Mouse (Mus musculus): ENCODE results near the gene Olfr1002. TPM values are rescaled to one million over a fixed set of nuclear protein-coding genes. Genes with fewer than 3 reads are reported as not detected.
"Not testable (repeated sequence)": the region's sequence is repeated elsewhere in the genome, so short reads cannot be mapped to it uniquely, and the experiment has no call there.

Gene Olfr1002
- polyA plus RNA-seq (2012; rRNA removed): not detected in 2 replicates

GRCm38 (mm10) chr2:85650604-85651003 is at the start of gene Olfr1002:
Olfr1002 (minus strand) TSS chr2:85650704.
- Histone ChIP-seq H3K4me3 (ENCODE audit: insufficient read depth, low read depth, low read length) (no peak within 1 kb of the TSS), H3K36me3 (ENCODE audit: control insufficient read depth, insufficient read depth, low read length) (no peaks in the 10 kb centered on the region), H3K4me1 (ENCODE audit: control insufficient read depth, insufficient read depth, low read length) (no peaks in the 10 kb centered on the region), H3K27ac (ENCODE audit: insufficient read depth, low read depth, low read length) (no peak within 1 kb of the TSS), H3K27me3 (replicated peaks; ENCODE audit: control insufficient read depth, insufficient read depth, low read length) (no peaks in the 10 kb centered on the region)
- TF ChIP-seq POLR2A (IDR thresholded peaks at IDR 0.05; ENCODE audit: low read depth, low read length) (no peak), CTCF (conservative IDR thresholded peaks at IDR 0.05; ENCODE audit: insufficient read depth, insufficient read length, low read depth, low read length) (no peak)
- 80% methylated on average over 1 of the region's 1 CpGs for WGBS
- DNase-seq: no peak

- TF ChIP-seq POLR2A (IDR thresholded peaks at IDR 0.05; ENCODE audit: low read depth, low read length): no peak
Observed at GRCm38 (mm10) chr2:85689131-85689530, 38.6 kb upstream of the Olfr1002 start, which contains the start of gene Olfr1008. Olfr1008 (plus strand) TSS chr2:85689431.

GRCm38 (mm10) chr2:85678667-85679066 is 28.2 kb upstream of the Olfr1002 start, which contains the start of gene Olfr1006:
Olfr1006 (minus strand) TSS chr2:85678767.
- H3K4me1 ChIP-seq (ENCODE audit: control insufficient read depth, insufficient read depth, low read length): no peaks in the 10 kb centered on the region
- no peaks in the 10 kb centered on the region for H3K36me3 ChIP-seq (ENCODE audit: control insufficient read depth, insufficient read depth, low read length)
- H3K27ac ChIP-seq (ENCODE audit: insufficient read depth, low read depth, low read length): no peak within 1 kb of the TSS
- H3K27me3 ChIP-seq (replicated peaks; ENCODE audit: control insufficient read depth, insufficient read depth, low read length): no peaks in the 10 kb centered on the region
- H3K4me3 ChIP-seq (ENCODE audit: insufficient read depth, low read depth, low read length): no peak within 1 kb of the TSS
- no peak for TF ChIP-seq CTCF (conservative IDR thresholded peaks at IDR 0.05; ENCODE audit: insufficient read depth, insufficient read length, low read depth, low read length)
- no peak for TF ChIP-seq POLR2A (IDR thresholded peaks at IDR 0.05; ENCODE audit: low read depth, low read length)
- DNase-seq: no peak

More at GRCm38 (mm10) chr2:85689131-85689530, 38.6 kb upstream of the Olfr1002 start, which contains the start of gene Olfr1008:
- Histone ChIP-seq H3K36me3 (ENCODE audit: control insufficient read depth, insufficient read depth, low read length) (no peaks in the 10 kb centered on the region), H3K27ac (ENCODE audit: insufficient read depth, low read depth, low read length) (no peak within 1 kb of the TSS), H3K27me3 (replicated peaks; ENCODE audit: control insufficient read depth, insufficient read depth, low read length) (no peaks in the 10 kb centered on the region), H3K4me3 (ENCODE audit: insufficient read depth, low read depth, low read length) (no peak within 1 kb of the TSS), H3K4me1 (ENCODE audit: control insufficient read depth, insufficient read depth, low read length) (no peaks in the 10 kb centered on the region)
- DNase-seq: no peak

GRCm38 (mm10) chr2:85664355-85664754 is 13.9 kb upstream of the Olfr1002 start, which contains the start of gene Olfr154:
Olfr154 (minus strand) TSS chr2:85664455.
- not testable (repeated sequence) for H3K4me1 ChIP-seq (ENCODE audit: control insufficient read depth, insufficient read depth, low read length); H3K36me3 ChIP-seq (ENCODE audit: control insufficient read depth, insufficient read depth, low read length); DNase-seq

GRCm38 (mm10) chr2:85611803-85612202 is 38.7 kb downstream of the Olfr1002 start, which contains the start of gene Olfr1000:
Olfr1000 (minus strand) TSS chr2:85611903.
- no peak within 1 kb of the TSS for H3K27ac ChIP-seq (ENCODE audit: insufficient read depth, low read depth, low read length)
- no peaks in the 10 kb centered on the region for H3K27me3 ChIP-seq (replicated peaks; ENCODE audit: control insufficient read depth, insufficient read depth, low read length)
- TF ChIP-seq CTCF (conservative IDR thresholded peaks at IDR 0.05; ENCODE audit: insufficient read depth, insufficient read length, low read depth, low read length): no peak
- no peak for TF ChIP-seq POLR2A (IDR thresholded peaks at IDR 0.05; ENCODE audit: low read depth, low read length)
- no peaks in the 10 kb centered on the region for H3K4me1 ChIP-seq (ENCODE audit: control insufficient read depth, insufficient read depth, low read length)
- H3K4me3 ChIP-seq (ENCODE audit: insufficient read depth, low read depth, low read length): no peak within 1 kb of the TSS
- no peak for DNase-seq
- H3K36me3 ChIP-seq (ENCODE audit: control insufficient read depth, insufficient read depth, low read length): no peaks in the 10 kb centered on the region
- 67% methylated on average over 1 of the region's 1 CpGs for WGBS

More at GRCm38 (mm10) chr2:85664355-85664754, 13.9 kb upstream of the Olfr1002 start, which contains the start of gene Olfr154:
- not testable (repeated sequence) for H3K4me3 ChIP-seq (ENCODE audit: insufficient read depth, low read depth, low read length); H3K27ac ChIP-seq (ENCODE audit: insufficient read depth, low read depth, low read length); H3K27me3 ChIP-seq (replicated peaks; ENCODE audit: control insufficient read depth, insufficient read depth, low read length)

Other genes with a start within 250 kb of the Olfr1002 start
- not detected in 2 replicates for gene Olfr992, start 241.2 kb downstream of the Olfr1002 start, polyA plus RNA-seq (2012; rRNA removed)
- gene Olfr993, start 235.8 kb downstream of the Olfr1002 start, polyA plus RNA-seq (2012; rRNA removed): not detected in 2 replicates
- not detected in 2 replicates for gene Olfr994, start 214.3 kb downstream of the Olfr1002 start, polyA plus RNA-seq (2012; rRNA removed)
- not detected in 2 replicates for gene Olfr995, start 207.1 kb downstream of the Olfr1002 start, polyA plus RNA-seq (2012; rRNA removed)
- gene 4833423E24Rik, start 131.7 kb downstream of the Olfr1002 start, polyA plus RNA-seq (2012; rRNA removed): not detected in 2 replicates
- gene Olfr996, start 71.5 kb downstream of the Olfr1002 start, polyA plus RNA-seq (2012; rRNA removed): not detected in 2 replicates
- gene Olfr998, start 61.8 kb downstream of the Olfr1002 start, polyA plus RNA-seq (2012; rRNA removed): not detected in 2 replicates
- gene Olfr1000, start 38.8 kb downstream of the Olfr1002 start, polyA plus RNA-seq (2012; rRNA removed): not detected in 2 replicates
- gene Olfr154, start 13.8 kb upstream of the Olfr1002 start, polyA plus RNA-seq (2012; rRNA removed): not detected in 2 replicates
- not detected in 2 replicates for gene Olfr1006, start 28.1 kb upstream of the Olfr1002 start, polyA plus RNA-seq (2012; rRNA removed)
- not detected in 2 replicates for gene Olfr1008, start 38.7 kb upstream of the Olfr1002 start, polyA plus RNA-seq (2012; rRNA removed)
- gene Olfr1009, start 64.7 kb upstream of the Olfr1002 start, polyA plus RNA-seq (2012; rRNA removed): not detected in 2 replicates
- not detected in 2 replicates for gene Olfr1012, start 112.1 kb upstream of the Olfr1002 start, polyA plus RNA-seq (2012; rRNA removed)
- not detected in 2 replicates for gene Olfr1013, start 116.4 kb upstream of the Olfr1002 start, polyA plus RNA-seq (2012; rRNA removed)
- gene Olfr1014, start 122.0 kb upstream of the Olfr1002 start, polyA plus RNA-seq (2012; rRNA removed): not detected in 2 replicates
- gene Olfr1015, start 131.3 kb upstream of the Olfr1002 start, polyA plus RNA-seq (2012; rRNA removed): not detected in 2 replicates
- gene Olfr1016, start 151.8 kb upstream of the Olfr1002 start, polyA plus RNA-seq (2012; rRNA removed): not detected in 2 replicates
- gene Olfr1018, start 167.8 kb upstream of the Olfr1002 start, polyA plus RNA-seq (2012; rRNA removed): not detected in 2 replicates
- gene Olfr1019, start 194.8 kb upstream of the Olfr1002 start, polyA plus RNA-seq (2012; rRNA removed): not detected in 2 replicates
- not detected in 2 replicates for gene Olfr1020, start 196.3 kb upstream of the Olfr1002 start, polyA plus RNA-seq (2012; rRNA removed)
- gene Olfr1022, start 217.9 kb upstream of the Olfr1002 start, polyA plus RNA-seq (2012; rRNA removed): not detected in 2 replicates
- not detected in 2 replicates for gene Olfr1023, start 234.9 kb upstream of the Olfr1002 start, polyA plus RNA-seq (2012; rRNA removed)